Mouse (Mus musculus): ENCODE measurements around the gene Tert.

- TF ChIP-seq CTCF (IDR thresholded peaks at IDR 0.05; ENCODE audit: extremely low read depth, insufficient read depth, low read length) = no peak
- TF ChIP-seq POLR2A (IDR thresholded peaks at IDR 0.05; ENCODE audit: extremely low read depth, insufficient read depth, low read length) = no peak
Measured at GRCm38 (mm10) chr13:73660163-73660695, 33.5 kb downstream of the Tert start.
